Mouse (Mus musculus) midbrain, embryonic 12.5 days (tissue): ENCODE measurements around the gene Rasip1. TPM values are rescaled to one million over a fixed set of nuclear protein-coding genes. Genes with fewer than 3 reads are reported as not detected.
"Not testable (repeated sequence)": the region's sequence is repeated elsewhere in the genome, so short reads cannot be mapped to it uniquely, and the experiment has no call there.

Source experiments
- ATAC-seq: fragments of 200-750 bp; cut with Nextera tagmentation; 2 replicates; pipeline ENCODE4 v1.8.0; 2017; ENCODE audit warnings: low read depth, moderate TSS enrichment, moderate library complexity; ENCODE audit not compliant: low FRiP score
- H3K27ac ChIP-seq: fragments of 300-500 bp; sonication (generic); replicated peaks from 2 replicates; pipeline ENCODE4 v1.5.1; 2016; ENCODE audit warnings: mild to moderate bottlenecking
- H3K27me3 ChIP-seq: fragments of 300-500 bp; sonication (generic); 2 replicates; pipeline ENCODE4 v1.6.1; 2016; ENCODE audit warnings: mild to moderate bottlenecking
- H3K36me3 ChIP-seq: fragments of 300-500 bp; sonication (generic); 2 replicates; pipeline ENCODE4 v1.6.1; 2016
- H3K4me1 ChIP-seq: fragments of 300-500 bp; sonication (generic); 2 replicates; pipeline ENCODE4 v1.6.1; 2016
- H3K4me2 ChIP-seq: fragments of 300-500 bp; sonication (generic); replicated peaks from 2 replicates; pipeline ENCODE4 v1.6.1; 2016; ENCODE audit warnings: mild to moderate bottlenecking, moderate library complexity
- H3K4me3 ChIP-seq: fragments of 300-500 bp; sonication (generic); 2 replicates; pipeline ENCODE4 v1.5.1; 2016; ENCODE audit warnings: mild to moderate bottlenecking
- H3K9ac ChIP-seq: fragments of 300-500 bp; sonication (generic); replicated peaks from 2 replicates; pipeline ENCODE4 v1.6.1; 2016; ENCODE audit warnings: mild to moderate bottlenecking, moderate library complexity
- H3K9me3 ChIP-seq: fragments of 300-500 bp; sonication (generic); 2 replicates; pipeline ENCODE4 v1.6.1; 2016; ENCODE audit warnings: mild to moderate bottlenecking
- WGBS: fragments of 180-500 bp; shearing (Covaris S2); methylation state at CpG from one replicate; pipeline ENCODE4 v1.1.7; 2016; 5-methylcytosine and 5-hydroxymethylcytosine counted together
- polyA plus RNA-seq: library from polyadenylated mRNA; unstranded; fragments of >200 nt; fragmentation: Nextera tagmentation; extraction: Ambion mirVana; gene quantifications from 2 replicates; pipeline ENCODE4 v1.2.1, GENCODE M21; 2016

Gene Rasip1
- polyA plus RNA-seq, 1 experiment from 2014 or later = 10.7 TPM

DNA sequence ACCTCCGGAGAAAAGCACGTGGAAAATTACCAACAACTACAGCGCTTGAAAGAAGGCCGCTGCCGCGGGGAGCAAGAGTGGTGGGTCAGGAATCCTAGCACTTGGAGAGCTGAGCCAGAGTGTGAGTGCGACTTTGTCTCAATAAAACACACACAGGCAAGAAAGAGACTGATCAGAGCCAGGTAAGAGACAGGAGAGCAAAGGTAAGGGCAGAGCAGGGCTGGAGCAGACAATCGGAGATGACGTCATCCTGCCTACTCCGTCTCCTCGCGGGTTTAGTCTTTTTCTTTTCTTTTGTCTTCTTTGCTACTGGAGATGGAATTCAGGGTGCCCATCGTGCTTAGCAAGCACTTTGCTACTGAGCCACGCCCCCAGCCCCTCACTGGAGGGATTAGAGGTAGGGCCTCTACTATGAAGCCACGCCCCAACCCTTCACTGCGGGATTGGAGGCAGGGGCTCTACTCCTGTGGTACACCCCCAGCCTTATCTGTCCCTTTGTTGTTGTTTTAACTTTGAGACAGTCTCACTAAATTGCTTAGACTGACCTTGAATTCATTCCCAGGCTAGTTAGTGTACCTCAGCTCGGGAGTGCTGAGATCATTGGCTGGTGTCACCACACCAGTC is 27.2 kb downstream of the Rasip1 start:
- no peak overlapping the region for H3K27ac ChIP-seq
- no peak for ATAC-seq

DNA sequence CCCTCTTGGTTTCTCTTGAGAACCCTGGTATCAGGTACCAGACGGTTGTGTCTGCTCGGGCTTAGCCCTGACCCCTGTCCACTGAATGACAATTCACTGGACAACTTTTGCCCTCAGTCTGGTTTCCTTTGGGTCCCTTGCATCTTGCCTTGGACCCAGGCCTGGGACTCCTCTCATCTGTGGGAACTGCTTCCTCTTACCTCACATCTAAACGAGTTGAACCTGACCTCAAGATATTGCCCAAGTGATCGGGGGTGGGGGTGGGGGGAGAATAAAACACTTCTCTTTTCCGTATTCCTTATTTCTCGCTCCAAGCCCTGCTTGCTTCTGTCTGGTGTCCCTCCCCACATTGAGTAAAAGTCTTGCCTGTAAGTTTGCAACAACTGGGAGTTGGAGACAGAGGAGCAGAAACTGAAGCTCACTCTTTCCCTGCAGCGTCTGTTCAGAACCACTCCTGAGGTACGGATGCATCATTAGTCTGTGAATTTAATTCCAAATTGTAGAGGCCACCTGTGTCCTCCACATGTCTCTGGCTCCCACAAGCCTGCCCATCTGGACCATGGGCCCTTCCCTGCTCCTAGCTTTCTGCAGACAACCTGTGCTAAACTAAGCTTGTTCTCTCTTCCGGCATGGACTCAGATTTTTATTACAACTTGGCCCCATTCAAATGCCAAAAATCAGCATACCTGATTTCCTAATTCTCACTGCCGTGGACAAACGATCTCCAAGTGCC is 33.6 kb downstream of the Rasip1 start:
- Histone ChIP-seq H3K36me3 (no peaks in the 10 kb centered on the region), H3K27ac (no peak overlapping the region), H3K4me2 (no peak overlapping the region), H3K9ac (no peak overlapping the region), H3K9me3 (no peaks in the 10 kb centered on the region), H3K4me3 (no peak overlapping the region), H3K4me1 (0 out of 2 replicates have a peak, but pooled peaks cover 2% of the 10 kb centered on the region), H3K27me3 (peaks cover 7% of the 10 kb centered on the region; the same call in 1 of the 2 replicates)
- no peak for ATAC-seq
- WGBS = 86% methylated on average over 11 of the region's 11 CpGs

More for the DNA sequence above, 27.2 kb downstream of the Rasip1 start:
- no peak overlapping the region for H3K9ac ChIP-seq
- peaks cover 14% of the 10 kb centered on the region for H3K4me1 ChIP-seq
- no peaks in the 10 kb centered on the region for H3K9me3 ChIP-seq
- peak overlapping the region; percentile 28 for H3K4me2 ChIP-seq
- 0 out of 2 replicates have a peak overlapping the region, but pooled peaks have one; percentile 4 for H3K4me3 ChIP-seq
- H3K27me3 ChIP-seq = no peaks in the 10 kb centered on the region
- WGBS = 29% methylated on average over 17 of the region's 17 CpGs
- H3K36me3 ChIP-seq = no peaks in the 10 kb centered on the region

DNA sequence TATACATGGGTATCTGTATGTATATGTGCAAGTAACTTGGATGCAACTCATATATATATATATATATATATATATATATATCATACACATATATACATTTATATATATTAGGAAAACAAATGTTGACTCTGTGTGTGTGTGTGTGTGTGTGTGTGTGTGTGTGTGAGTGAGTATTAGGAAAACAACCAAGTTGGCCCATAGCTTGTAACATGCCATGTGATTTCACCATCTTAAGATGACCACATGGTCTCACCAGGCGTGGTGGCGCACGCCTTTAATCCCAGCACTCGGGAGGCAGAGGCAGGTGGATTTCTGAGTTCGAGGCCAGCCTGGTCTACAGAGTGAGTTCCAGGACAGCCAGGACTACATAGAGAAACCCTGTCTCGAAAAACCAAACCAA is 34.4 kb downstream of the Rasip1 start:
- not testable (repeated sequence) for ATAC-seq, H3K9me3 ChIP-seq, H3K9ac ChIP-seq, H3K4me2 ChIP-seq, H3K27ac ChIP-seq, H3K27me3 ChIP-seq, H3K36me3 ChIP-seq, H3K4me1 ChIP-seq, H3K4me3 ChIP-seq
- WGBS = 89% methylated on average over 6 of the region's 6 CpGs

- H3K27me3 ChIP-seq = peaks cover 7% of the 10 kb centered on the region; the same call in 1 of the 2 replicates
- no peaks in the 10 kb centered on the region for H3K36me3 ChIP-seq
- 60% methylated on average over 13 of the region's 13 CpGs for WGBS
- H3K4me1 ChIP-seq = no peaks in the 10 kb centered on the region
- H3K9ac ChIP-seq = no peak overlapping the region
- no peak overlapping the region for H3K4me2 ChIP-seq
- ATAC-seq = no peak
- H3K4me3 ChIP-seq = no peak overlapping the region
- H3K27ac ChIP-seq = no peak overlapping the region
- H3K9me3 ChIP-seq = no peaks in the 10 kb centered on the region
These were observed 38.2 kb downstream of the Rasip1 start for GRCm38 (mm10) chr7:45665303-45666138.

DNA sequence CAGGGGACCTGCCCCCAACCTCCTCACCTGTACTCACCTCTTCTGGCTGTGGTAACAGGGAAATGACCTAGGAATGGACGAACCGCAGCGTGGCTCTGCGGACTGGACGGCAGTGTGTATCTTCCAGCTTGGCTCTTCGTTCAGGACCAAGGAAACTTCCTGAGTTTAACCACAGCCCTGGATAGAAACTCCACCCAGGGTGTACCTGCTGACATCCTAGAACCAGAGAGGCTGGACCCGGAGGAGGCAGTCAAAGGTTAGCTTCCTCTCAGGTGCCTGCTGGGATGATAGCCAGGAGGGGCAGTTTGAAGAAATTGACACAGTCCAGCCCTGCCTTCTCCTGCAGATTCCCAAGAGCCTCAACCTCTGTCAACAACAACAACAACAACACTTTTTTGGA is 38.9 kb downstream of the Rasip1 start, which contains the start of gene Fut2:
Fut2 (minus strand) TSS at position 234 of the 400 bp plus-strand sequence.
- no peaks in the 10 kb centered on the region for H3K4me1 ChIP-seq
- H3K4me3 ChIP-seq = no peak within 1 kb of the TSS
- no peaks in the 10 kb centered on the region for H3K36me3 ChIP-seq
- H3K9ac ChIP-seq = no peak within 1 kb of the TSS
- H3K27me3 ChIP-seq = peaks cover 7% of the 10 kb centered on the region; the same call in 1 of the 2 replicates
- H3K4me2 ChIP-seq = no peak within 1 kb of the TSS
- H3K9me3 ChIP-seq = no peaks in the 10 kb centered on the region
- no peak within 1 kb of the TSS for H3K27ac ChIP-seq
- ATAC-seq = no peak
- WGBS = 87% methylated on average over 7 of the region's 7 CpGs

DNA sequence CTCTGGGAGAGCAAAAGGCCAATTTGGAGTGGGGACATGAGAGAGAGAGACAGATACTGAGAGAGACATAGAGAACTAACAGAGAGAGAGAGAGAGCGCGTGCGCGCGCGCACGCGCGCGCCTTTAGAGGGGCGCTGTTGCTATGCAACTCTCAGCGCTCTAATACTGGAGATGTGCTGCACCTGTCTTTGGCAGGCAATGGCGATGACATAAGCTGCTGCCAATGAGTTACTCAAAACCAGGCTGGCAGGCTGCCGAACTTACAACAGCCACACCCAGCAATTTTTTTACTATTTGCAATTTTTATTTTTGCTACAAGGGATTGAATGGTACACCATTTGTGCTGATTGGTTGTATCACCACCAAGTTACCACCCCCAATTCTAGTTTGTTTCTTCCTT is 40.5 kb downstream of the Rasip1 start:
- Histone ChIP-seq H3K27ac (no peak overlapping the region), H3K4me3 (no peak overlapping the region), H3K4me1 (no peaks in the 10 kb centered on the region), H3K4me2 (no peak overlapping the region), H3K27me3 (peaks cover 10% of the 10 kb centered on the region; the same call in 1 of the 2 replicates), H3K36me3 (no peaks in the 10 kb centered on the region), H3K9me3 (no peaks in the 10 kb centered on the region), H3K9ac (no peak overlapping the region)
- ATAC-seq = no peak
- WGBS = 78% methylated on average over 14 of the region's 14 CpGs

GRCm38 (mm10) chr7:45668921-45669320 is 41.6 kb downstream of the Rasip1 start:
- 96% methylated on average over 9 of the region's 9 CpGs for WGBS

DNA sequence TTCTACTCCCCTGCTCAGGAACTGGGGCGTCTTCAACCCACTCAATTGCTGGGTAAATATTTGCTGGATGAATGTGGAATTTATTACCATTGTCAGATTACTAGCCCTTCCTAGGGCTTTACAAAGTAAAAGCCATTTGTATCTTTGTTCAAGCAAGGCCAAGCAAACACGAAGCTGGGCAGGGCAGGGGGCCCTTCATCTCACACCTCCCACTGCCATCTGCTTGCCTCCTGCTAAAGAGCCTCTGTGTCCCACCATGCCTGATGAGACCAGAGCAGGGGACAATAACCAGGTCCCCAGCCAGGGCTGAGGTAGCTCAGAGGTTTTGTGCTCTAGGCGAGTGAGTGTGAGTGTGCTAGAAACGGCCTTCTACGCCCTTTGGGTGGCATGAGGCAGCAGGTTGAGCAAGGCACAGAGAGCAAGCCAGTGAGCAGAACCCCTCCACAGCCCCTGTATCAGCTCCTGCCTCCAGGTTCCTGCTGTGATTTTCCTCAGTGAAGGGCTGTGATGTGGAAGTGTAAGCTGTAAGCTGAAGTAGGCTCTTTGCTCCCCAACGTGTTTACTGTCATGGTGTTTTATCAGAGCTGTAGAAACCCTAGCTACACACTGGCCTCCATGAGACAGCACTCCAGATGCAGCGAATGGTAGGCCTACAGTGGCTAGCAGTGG is 50.5 kb downstream of the Rasip1 start:
- Histone ChIP-seq H3K4me3 (no peak overlapping the region), H3K4me1 (peaks cover 5% of the 10 kb centered on the region; the same call in 1 of the 2 replicates), H3K27me3 (0 out of 2 replicates have a peak, but pooled peaks cover 4% of the 10 kb centered on the region), H3K27ac (no peak overlapping the region), H3K9me3 (no peaks in the 10 kb centered on the region), H3K9ac (no peak overlapping the region), H3K36me3 (no peaks in the 10 kb centered on the region), H3K4me2 (no peak overlapping the region)
- ATAC-seq = no peak
- WGBS = 75% methylated on average over 7 of the region's 7 CpGs

More at GRCm38 (mm10) chr7:45668921-45669320, 41.6 kb downstream of the Rasip1 start:
- H3K4me2 ChIP-seq = no peak overlapping the region
- H3K9me3 ChIP-seq = no peaks in the 10 kb centered on the region
- H3K27me3 ChIP-seq = peaks cover 14% of the 10 kb centered on the region; the same call in 1 of the 2 replicates
- H3K36me3 ChIP-seq = no peaks in the 10 kb centered on the region
- no peak for ATAC-seq
- no peaks in the 10 kb centered on the region for H3K4me1 ChIP-seq
- H3K4me3 ChIP-seq = no peak overlapping the region
- H3K9ac ChIP-seq = no peak overlapping the region
- no peak overlapping the region for H3K27ac ChIP-seq

DNA sequence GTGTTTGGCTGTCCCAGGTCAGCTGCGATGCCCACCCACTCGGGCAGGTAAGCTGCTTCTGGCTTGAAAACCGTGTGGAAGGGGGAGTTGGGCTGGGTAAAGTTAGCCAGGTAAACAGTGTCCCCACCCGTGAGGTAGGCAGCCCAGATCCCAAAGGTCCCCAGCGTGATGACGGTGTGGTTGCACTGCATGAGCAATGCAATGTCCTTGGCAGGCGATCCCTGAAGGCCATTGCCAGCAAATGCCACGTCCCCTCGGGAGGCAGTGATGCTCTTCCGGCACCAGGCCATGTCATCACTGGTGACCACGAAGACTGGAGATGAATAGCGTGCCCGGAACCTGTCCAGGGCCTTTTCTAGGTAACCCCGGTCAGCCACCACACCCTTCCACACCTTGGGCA is 51.2 kb downstream of the Rasip1 start:
- Histone ChIP-seq H3K4me3 (no peak overlapping the region), H3K9ac (no peak overlapping the region), H3K27me3 (0 out of 2 replicates have a peak, but pooled peaks cover 4% of the 10 kb centered on the region), H3K9me3 (no peaks in the 10 kb centered on the region), H3K4me2 (no peak overlapping the region), H3K36me3 (no peaks in the 10 kb centered on the region), H3K27ac (no peak overlapping the region), H3K4me1 (peaks cover 5% of the 10 kb centered on the region; the same call in 1 of the 2 replicates)
- 92% methylated on average over 14 of the region's 14 CpGs for WGBS
- ATAC-seq = no peak

- Histone ChIP-seq H3K27ac (no peak overlapping the region), H3K9me3 (no peaks in the 10 kb centered on the region), H3K36me3 (no peaks in the 10 kb centered on the region), H3K4me3 (no peak overlapping the region), H3K4me1 (peaks cover 5% of the 10 kb centered on the region; the same call in 1 of the 2 replicates), H3K27me3 (peaks cover 7% of the 10 kb centered on the region; the same call in 1 of the 2 replicates), H3K9ac (no peak overlapping the region), H3K4me2 (no peak overlapping the region)
- no peak for ATAC-seq
- WGBS = 67% methylated on average over 14 of the region's 14 CpGs
These were observed 52.8 kb downstream of the Rasip1 start for GRCm38 (mm10) chr7:45679966-45680621.
